Mouse (Mus musculus): ENCODE results near the gene Pnpla1. TPM values are rescaled to one million over a fixed set of nuclear protein-coding genes. Genes with fewer than 3 reads are reported as not detected.

The Pnpla1 gene
- total RNA-seq, 2 experiments from 2014 or later, result not detected

- Histone ChIP-seq H3K27ac (no peak overlapping the region), H3K4me3 (no peak overlapping the region)
- intact Hi-C loops (cut with DNase I), result no loop called here
- TF ChIP-seq CTCF (IDR thresholded peaks at IDR 0.05), result no peak
- DNase-seq, result no peak
Measured at GRCm38 (mm10) chr17:28899427-28899826, 41.2 kb downstream of the Pnpla1 start.

- intact Hi-C loops (cut with DNase I), result no loop called here
- no peak overlapping the region for H3K4me3 ChIP-seq
- TF ChIP-seq CTCF (IDR thresholded peaks at IDR 0.05), result peak; percentile 28
- DNase-seq, result no peak
- H3K27ac ChIP-seq, result no peak overlapping the region
Measured at GRCm38 (mm10) chr17:28901559-28901958, 43.3 kb downstream of the Pnpla1 start.

GRCm38 (mm10) chr17:28904546-28905376 lies 46.5 kb downstream of the Pnpla1 start:
- Histone ChIP-seq H3K27ac (no peak overlapping the region), H3K4me3 (no peak overlapping the region)
- intact Hi-C loops (cut with DNase I), result loop anchor here (2.0 kb wide), 1 partner anchor 22 kb away; no protein-coding TSS in a partner anchor
- TF ChIP-seq CTCF (IDR thresholded peaks at IDR 0.05), result peak; percentile 85
- DNase-seq, result peak; percentile 72

GRCm38 (mm10) chr17:28905377-28905916 lies 47.2 kb downstream of the Pnpla1 start:
- no peak for TF ChIP-seq CTCF (IDR thresholded peaks at IDR 0.05)
- H3K4me3 ChIP-seq, result no peak overlapping the region
- intact Hi-C loops (cut with DNase I), result loop anchor here (2.0 kb wide), 1 partner anchor 21 kb away; no protein-coding TSS in a partner anchor
- DNase-seq, result no peak
- H3K27ac ChIP-seq, result no peak overlapping the region

GRCm38 (mm10) chr17:28907959-28908358 lies 49.7 kb downstream of the Pnpla1 start:
- H3K4me3 ChIP-seq, result no peak overlapping the region
- TF ChIP-seq CTCF (IDR thresholded peaks at IDR 0.05), result no peak
- no peak overlapping the region for H3K27ac ChIP-seq
- no peak for DNase-seq
- intact Hi-C loops (cut with DNase I), result no loop called here

GRCm38 (mm10) chr17:28909252-28909941 lies 51.2 kb downstream of the Pnpla1 start:
- Histone ChIP-seq H3K4me3 (peak overlapping the region; percentile 40), H3K27ac (no peak overlapping the region)
- peak; percentile 62 for DNase-seq
- peak; percentile 67 for TF ChIP-seq CTCF (IDR thresholded peaks at IDR 0.05)
- intact Hi-C loops (cut with DNase I), result no loop called here

GRCm38 (mm10) chr17:28910139-28910538 lies 51.9 kb downstream of the Pnpla1 start:
- H3K27ac ChIP-seq, result no peak overlapping the region
- intact Hi-C loops (cut with DNase I), result no loop called here
- H3K4me3 ChIP-seq, result no peak overlapping the region
- no peak for TF ChIP-seq CTCF (IDR thresholded peaks at IDR 0.05)
- no peak for DNase-seq

GRCm38 (mm10) chr17:28913200-28913599 lies 55.0 kb downstream of the Pnpla1 start:
- intact Hi-C loops (cut with DNase I), result no loop called here
- Histone ChIP-seq H3K27ac (no peak overlapping the region), H3K4me3 (no peak overlapping the region)
- TF ChIP-seq CTCF (IDR thresholded peaks at IDR 0.05), result no peak
- no peak for DNase-seq

GRCm38 (mm10) chr17:28913940-28914339 lies 55.7 kb downstream of the Pnpla1 start:
- H3K27ac ChIP-seq, result no peak overlapping the region
- TF ChIP-seq CTCF (IDR thresholded peaks at IDR 0.05), result no peak
- intact Hi-C loops (cut with DNase I), result no loop called here
- no peak for DNase-seq
- H3K4me3 ChIP-seq, result no peak overlapping the region

GRCm38 (mm10) chr17:28915060-28915628 lies 56.9 kb downstream of the Pnpla1 start, which contains the start of gene 4930539E08Rik:
4930539E08Rik (minus strand) TSS chr17:28915324.
- no peak within 1 kb of the TSS for H3K4me3 ChIP-seq
- intact Hi-C loops (cut with DNase I), result no loop called here
- H3K27ac ChIP-seq, result no peak within 1 kb of the TSS
- DNase-seq, result no peak
- TF ChIP-seq CTCF (IDR thresholded peaks at IDR 0.05), result no peak

- TF ChIP-seq CTCF (IDR thresholded peaks at IDR 0.05), result no peak
- H3K4me3 ChIP-seq, result no peak overlapping the region
- DNase-seq, result no peak
- intact Hi-C loops (cut with DNase I), result no loop called here
- no peak overlapping the region for H3K27ac ChIP-seq
Measured at GRCm38 (mm10) chr17:28916520-28916919, 58.3 kb downstream of the Pnpla1 start.

- DNase-seq, result no peak
- no peak for TF ChIP-seq CTCF (IDR thresholded peaks at IDR 0.05)
- intact Hi-C loops (cut with DNase I), result no loop called here
- no peak overlapping the region for H3K4me3 ChIP-seq
- no peak overlapping the region for H3K27ac ChIP-seq
Measured at GRCm38 (mm10) chr17:28921086-28921485, 62.9 kb downstream of the Pnpla1 start.

GRCm38 (mm10) chr17:28922096-28922495 lies 63.9 kb downstream of the Pnpla1 start:
- no peak for DNase-seq
- intact Hi-C loops (cut with DNase I), result no loop called here
- no peak overlapping the region for H3K27ac ChIP-seq
- TF ChIP-seq CTCF (IDR thresholded peaks at IDR 0.05), result no peak
- H3K4me3 ChIP-seq, result no peak overlapping the region

All from gastrocnemius, adult 2 months (tissue).